Mouse (Mus musculus) heart, postnatal 4 days (tissue): ENCODE measurements around the gene Fam124a. TPM values are rescaled to one million over a fixed set of nuclear protein-coding genes. Genes with fewer than 3 reads are reported as not detected.

Experiments
- total RNA-seq, 2 experiments: library from RNA; stranded (reverse); gene quantifications; 2 replicates each; pipeline ENCODE4 v1.2.3; 2021

The Fam124a gene
- total RNA-seq, 2 experiments from 2014 or later: 3.2 to 3.8 TPM

Other genes starting within 250 kb of the Fam124a start
- gene Gucy1b2, start 99.4 kb upstream of the Fam124a start, total RNA-seq: under 1 TPM in 1 of 2 experiments, not detected in 1; 0.18 TPM
- gene Gm4131, start 11.2 kb downstream of the Fam124a start, total RNA-seq: not detected
- not detected for gene Serpine3, start 107.9 kb downstream of the Fam124a start, total RNA-seq
- 10 to 100 TPM; 19.0 to 25.0 TPM for gene Ints6, start 205.4 kb downstream of the Fam124a start, total RNA-seq